Mouse (Mus musculus) G1E (cell line): ENCODE results near the gene Med8. TPM values are rescaled to one million over a fixed set of nuclear protein-coding genes. Genes with fewer than 3 reads are reported as not detected.

Experiments
- ATAC-seq: 2 replicates; pipeline ENCODE4 v1.8.0; 2016; ENCODE audit warnings: mild to moderate bottlenecking; ENCODE audit not compliant: insufficient number of reproducible peaks, poor library complexity, low FRiP score, severe bottlenecking; ENCODE audit errors: extremely low read depth
- DNase-seq: peaks from one replicate; pipeline ENCODE4 v3.0.0; 2012; ENCODE audit warnings: low spot score
- H3K27me3 ChIP-seq: 2 replicates; pipeline ENCODE4 v1.6.1; 2012; ENCODE audit warnings: mild to moderate bottlenecking, low read length, inconsistent platforms; ENCODE audit not compliant: insufficient read depth
- H3K36me3 ChIP-seq: replicated peaks from 2 replicates; pipeline ENCODE3; 2012; ENCODE audit warnings: mild to moderate bottlenecking, inconsistent platforms
- H3K4me1 ChIP-seq: 2 replicates; pipeline ENCODE4 v1.6.1; 2012; ENCODE audit warnings: low read depth, low read length, inconsistent platforms, mixed read lengths; ENCODE audit not compliant: insufficient read depth
- H3K4me3 ChIP-seq: 2 replicates; pipeline ENCODE4 v1.5.1; 2012; ENCODE audit warnings: low read depth, mild to moderate bottlenecking, inconsistent platforms, low read length, moderate library complexity, mixed read lengths
- H3K9me3 ChIP-seq: replicated peaks from 2 replicates; pipeline ENCODE4 v1.6.1; 2012; ENCODE audit warnings: inconsistent platforms
- CTCF ChIP-seq: IDR thresholded peaks from 2 replicates; pipeline ENCODE4 v1.5.1; 2012; ENCODE audit warnings: low read depth, low read length, inconsistent platforms, mixed read lengths
- GATA1 ChIP-seq: IDR thresholded peaks from 2 replicates; pipeline ENCODE4 v1.6.1; 2012; ENCODE audit warnings: borderline replicate concordance, low read length, inconsistent platforms, mixed read lengths
- GATA2 ChIP-seq: IDR thresholded peaks from 2 replicates; pipeline ENCODE4 v1.6.1; 2012; ENCODE audit warnings: low read depth, low read length, inconsistent platforms, borderline replicate concordance
- POLR2AphosphoS5 ChIP-seq: IDR thresholded peaks from 2 replicates; pipeline ENCODE4 v1.6.1; 2012; ENCODE audit warnings: low read depth, low read length, inconsistent platforms; ENCODE audit not compliant: insufficient replicate concordance
- TAL1 ChIP-seq: conservative IDR thresholded peaks from 2 replicates; pipeline ENCODE4 v1.6.1; 2012; ENCODE audit warnings: low read depth, low read length, inconsistent platforms, mixed read lengths
- polyA plus RNA-seq: library from polyadenylated mRNA; stranded (reverse); fragments of >175 nt; gene quantifications from 2 replicates; pipeline ENCODE4 v1.2.3, GENCODE M21; 2012
- total RNA-seq, 2 experiments: library from RNA; stranded (forward) in 1 of 2; stranded (reverse) in 1 of 2; fragments of 200-1000 nt in 1 of 2; fragments of >200 nt in 1 of 2; fragmentation: Nextera tagmentation in 1 of 2; gene quantifications; 2 replicates each; pipeline ENCODE4 v1.2.3; 2014 to 2017

Med8 gene
- total and polyA plus RNA-seq, 3 experiments, result 45.0 to 124 (median 87.0) TPM

DNA sequence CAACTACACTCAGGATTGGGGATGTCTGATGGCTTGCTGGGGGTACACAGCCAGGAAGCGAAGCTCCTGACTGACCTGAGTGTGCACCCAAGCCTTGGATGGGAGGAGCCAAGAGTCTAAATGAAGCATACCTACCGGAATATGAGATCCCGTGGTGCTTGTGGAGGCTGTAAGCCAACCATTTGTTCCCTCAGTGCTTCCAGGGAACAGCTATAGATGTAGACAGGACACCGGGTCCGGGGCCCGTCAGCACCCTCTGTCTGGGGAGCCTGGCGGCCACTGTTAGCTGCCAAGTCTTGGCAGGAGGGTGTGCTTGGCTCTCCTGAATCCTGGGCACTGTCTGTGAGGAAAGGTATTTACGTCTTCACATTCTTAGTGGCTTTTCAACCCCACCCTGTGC, 21.8 kb upstream of the Med8 start:
- H3K27me3 ChIP-seq, result no peaks in the 10 kb centered on the region

DNA sequence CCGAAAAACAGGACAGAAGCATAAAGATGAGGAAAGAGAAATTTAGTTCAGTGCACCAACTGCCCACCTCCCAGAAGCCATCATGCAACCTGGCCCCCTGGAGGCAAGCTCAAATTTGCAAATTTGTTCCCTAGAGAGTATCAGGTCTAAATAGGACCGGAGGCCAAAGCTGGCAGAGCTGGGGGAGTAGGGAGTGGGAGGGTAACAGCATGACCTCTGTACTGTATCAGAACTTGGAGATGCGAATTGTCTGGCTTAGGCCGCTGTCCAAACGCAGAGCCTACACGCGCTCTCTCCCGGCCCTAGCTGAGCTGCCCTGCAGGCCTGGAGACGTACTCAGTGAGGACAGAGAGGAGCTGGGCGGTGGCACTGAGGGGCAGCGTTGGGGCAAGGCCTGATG, 19.0 kb upstream of the Med8 start:
- Histone ChIP-seq H3K4me3 (no peak overlapping the region), H3K4me1 (0 out of 2 replicates have a peak, but pooled peaks cover 2% of the 10 kb centered on the region), H3K27me3 (no peaks in the 10 kb centered on the region), H3K36me3 (peaks cover 100% of the 10 kb centered on the region), H3K9me3 (no peaks in the 10 kb centered on the region)
- ATAC-seq (no peak), DNase-seq (no peak)
- TF ChIP-seq GATA2 (no peak), TAL1 (no peak), POLR2AphosphoS5 (no peak), GATA1 (no peak), CTCF (no peak)

More for the DNA sequence above, 21.8 kb upstream of the Med8 start:
- DNase-seq, result no peak
- TF ChIP-seq GATA2, result no peak
- TF ChIP-seq GATA1, result no peak
- TF ChIP-seq POLR2AphosphoS5, result no peak
- no peak for TF ChIP-seq TAL1
- TF ChIP-seq CTCF, result no peak
- no peak overlapping the region for H3K4me3 ChIP-seq
- ATAC-seq, result no peak
- peaks cover 100% of the 10 kb centered on the region for H3K36me3 ChIP-seq
- H3K4me1 ChIP-seq, result 0 out of 2 replicates have a peak, but pooled peaks cover 2% of the 10 kb centered on the region
- H3K9me3 ChIP-seq, result no peaks in the 10 kb centered on the region

DNA sequence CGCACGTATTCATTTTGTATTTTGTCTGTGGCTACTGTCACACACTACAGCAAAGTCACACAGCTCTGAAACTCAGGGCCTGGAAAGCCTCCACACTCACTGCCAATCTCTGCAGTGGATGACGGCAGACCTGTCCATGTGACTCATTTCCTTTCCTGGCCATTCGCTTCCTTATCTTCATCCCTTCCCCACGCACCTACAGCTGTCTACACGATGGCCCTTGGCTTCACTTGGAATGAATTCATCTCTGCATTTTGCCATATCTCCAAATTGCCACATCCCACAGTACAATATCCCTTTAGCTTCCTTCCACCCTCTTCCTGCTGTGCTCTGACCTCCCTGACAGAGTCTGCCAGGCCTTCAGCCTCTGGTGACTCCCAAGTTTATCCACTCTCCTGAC, 14.6 kb upstream of the Med8 start:
- no peaks in the 10 kb centered on the region for H3K9me3 ChIP-seq
- ATAC-seq, result no peak
- H3K4me1 ChIP-seq, result no peaks in the 10 kb centered on the region
- no peak for DNase-seq
- H3K4me3 ChIP-seq, result no peak overlapping the region
- no peaks in the 10 kb centered on the region for H3K27me3 ChIP-seq
- no peak for TF ChIP-seq CTCF
- TF ChIP-seq GATA1, result no peak
- no peak for TF ChIP-seq GATA2
- no peak for TF ChIP-seq POLR2AphosphoS5
- no peak for TF ChIP-seq TAL1
- H3K36me3 ChIP-seq, result peaks cover 99% of the 10 kb centered on the region

DNA sequence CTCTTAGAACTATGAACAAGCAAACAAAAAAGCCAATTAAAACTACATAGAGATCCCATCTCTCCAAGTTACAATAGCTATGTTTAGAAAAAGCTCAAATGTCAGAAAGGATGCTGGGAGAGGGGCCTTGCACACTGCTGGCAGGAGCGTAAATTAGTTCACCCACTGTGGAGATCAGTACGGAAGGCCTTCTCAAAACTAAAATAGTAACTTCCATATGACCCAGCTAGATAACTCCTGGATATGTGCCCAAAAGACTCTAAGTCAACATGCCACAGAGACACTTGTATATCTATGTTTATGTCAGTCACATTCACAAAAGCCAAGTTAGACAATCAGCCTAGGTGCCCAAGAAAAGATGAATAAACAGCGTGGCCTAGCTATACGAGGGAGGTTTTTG, 13.8 kb upstream of the Med8 start:
- Histone ChIP-seq H3K4me3 (no peak overlapping the region), H3K9me3 (no peaks in the 10 kb centered on the region), H3K27me3 (no peaks in the 10 kb centered on the region), H3K4me1 (no peaks in the 10 kb centered on the region), H3K36me3 (peaks cover 99% of the 10 kb centered on the region)
- no peak for ATAC-seq
- no peak for DNase-seq
- TF ChIP-seq POLR2AphosphoS5, result no peak
- no peak for TF ChIP-seq GATA1
- no peak for TF ChIP-seq GATA2
- no peak for TF ChIP-seq CTCF
- TF ChIP-seq TAL1, result no peak

DNA sequence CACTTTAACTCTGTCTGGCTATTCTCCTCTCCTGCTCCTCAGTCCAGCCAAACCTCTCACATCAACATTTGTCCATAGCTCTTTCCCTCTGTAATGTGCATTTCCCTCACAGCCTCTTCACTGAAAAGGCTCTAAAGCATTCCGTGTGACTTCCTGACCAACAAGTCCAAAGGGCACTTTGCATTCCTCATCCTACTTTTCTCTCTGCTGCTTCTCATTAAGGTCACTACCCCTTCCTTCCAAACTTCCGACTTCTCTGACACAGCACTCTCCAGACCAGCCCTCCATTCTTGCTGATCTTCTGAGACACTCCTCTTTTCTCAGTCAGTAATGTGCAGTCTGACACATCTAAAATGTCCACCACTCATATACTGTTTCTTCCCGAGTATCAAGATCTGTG, 12.7 kb upstream of the Med8 start:
- DNase-seq (no peak), ATAC-seq (no peak)
- no peaks in the 10 kb centered on the region for H3K4me1 ChIP-seq
- no peak overlapping the region for H3K4me3 ChIP-seq
- no peaks in the 10 kb centered on the region for H3K9me3 ChIP-seq
- no peaks in the 10 kb centered on the region for H3K27me3 ChIP-seq
- no peak for TF ChIP-seq POLR2AphosphoS5
- TF ChIP-seq TAL1, result no peak
- no peak for TF ChIP-seq GATA2
- H3K36me3 ChIP-seq, result peaks cover 99% of the 10 kb centered on the region

DNA sequence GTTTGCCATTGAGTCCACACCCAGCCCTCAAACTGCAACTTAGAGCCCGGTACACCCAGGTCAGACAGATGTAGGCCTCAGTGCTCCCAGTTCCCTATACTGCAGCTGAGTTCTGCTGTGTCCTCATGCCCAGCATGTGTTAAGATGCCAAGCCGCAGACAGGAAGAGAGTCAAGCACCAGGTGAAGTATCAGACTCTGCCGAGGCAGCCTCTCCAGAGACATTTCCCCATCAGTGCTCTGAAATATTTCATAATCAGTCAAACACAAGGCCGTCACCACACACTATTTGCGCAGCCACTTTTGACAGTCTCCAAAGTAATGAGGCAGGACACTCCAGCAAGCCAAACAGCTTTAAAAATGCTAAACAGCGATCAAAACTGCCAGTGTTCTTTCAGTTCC, 10.7 kb upstream of the Med8 start:
- Histone ChIP-seq H3K4me1 (no peaks in the 10 kb centered on the region), H3K4me3 (no peak overlapping the region), H3K36me3 (peaks cover 99% of the 10 kb centered on the region), H3K27me3 (no peaks in the 10 kb centered on the region), H3K9me3 (no peaks in the 10 kb centered on the region)
- TF ChIP-seq CTCF (no peak), GATA1 (no peak), POLR2AphosphoS5 (no peak), GATA2 (no peak), TAL1 (no peak)
- no peak for DNase-seq
- no peak for ATAC-seq
